Mouse (Mus musculus) right cerebral cortex, postnatal 36 days (tissue): ENCODE results near the gene Gpr61.

Experiments
- DNase-seq, 2 experiments: peaks; one replicate each; pipeline ENCODE4 v3.0.0; 2022; ENCODE audit warnings: low spot score in 2 of 2, mixed read lengths in 1 of 2

The Gpr61 gene

GRCm38 (mm10) chr3:108131216-108131615, 23.5 kb downstream of the Gpr61 start:
- DNase-seq = no peak

DNA sequence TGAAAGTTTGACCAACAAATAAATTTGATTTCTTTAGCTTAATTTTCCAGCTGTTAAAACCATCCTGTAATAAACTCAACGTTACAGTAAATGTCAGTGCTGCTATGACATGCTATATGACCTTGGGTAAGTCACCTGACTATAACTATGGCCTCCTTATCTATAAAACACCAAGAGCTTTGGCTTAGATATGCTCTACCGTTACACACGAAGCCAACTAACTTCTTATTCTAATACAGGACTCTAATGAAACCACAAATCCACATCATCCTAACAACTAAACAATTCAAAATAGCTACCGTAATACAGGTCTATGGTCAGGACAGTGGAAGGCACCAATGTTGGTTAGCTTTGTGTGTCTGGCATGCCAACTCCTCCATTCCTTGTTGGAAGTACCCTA, 24.9 kb downstream of the Gpr61 start:
- no peak for DNase-seq

DNA sequence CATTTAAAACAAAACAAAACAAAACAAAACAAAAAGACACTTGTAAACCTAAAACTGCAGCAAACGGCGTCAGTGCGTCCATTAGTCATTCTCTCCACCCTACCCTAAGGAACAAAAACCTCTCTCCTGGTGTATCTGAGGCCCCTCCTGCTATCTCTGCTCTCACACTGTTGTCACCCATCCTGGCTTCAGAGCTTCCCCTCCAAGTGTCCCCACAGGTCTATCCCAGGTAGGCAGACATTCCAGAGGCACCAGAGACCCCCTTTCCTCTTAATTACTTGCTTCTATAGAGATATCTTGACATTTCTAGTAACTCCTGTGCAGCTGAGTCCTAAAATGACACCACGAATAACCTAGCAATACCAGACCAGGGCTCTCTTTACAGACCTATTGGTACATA, 25.3 kb downstream of the Gpr61 start:
- no peak for DNase-seq

GRCm38 (mm10) chr3:108128520-108128919, 26.2 kb downstream of the Gpr61 start:
- DNase-seq = no peak

DNA sequence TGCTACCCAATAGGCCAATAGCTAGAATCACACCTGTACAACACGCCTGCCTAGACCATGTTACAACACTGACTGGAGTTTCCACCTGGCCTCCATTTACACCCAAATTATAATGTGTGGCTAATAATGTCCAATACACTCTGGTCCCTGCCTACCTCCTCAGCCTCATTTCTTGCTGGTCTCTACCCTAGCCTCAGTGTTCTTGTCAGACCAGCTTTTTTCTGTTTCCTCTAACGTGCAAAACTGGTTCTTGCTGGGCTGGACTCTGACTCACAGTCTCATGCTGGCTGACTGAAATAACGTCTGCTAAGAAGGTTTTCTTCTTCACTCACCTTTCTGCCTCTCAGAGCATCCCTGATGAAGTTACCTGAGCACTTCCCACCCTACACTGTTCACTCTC, 28.4 kb downstream of the Gpr61 start:
- no peak for DNase-seq

DNA sequence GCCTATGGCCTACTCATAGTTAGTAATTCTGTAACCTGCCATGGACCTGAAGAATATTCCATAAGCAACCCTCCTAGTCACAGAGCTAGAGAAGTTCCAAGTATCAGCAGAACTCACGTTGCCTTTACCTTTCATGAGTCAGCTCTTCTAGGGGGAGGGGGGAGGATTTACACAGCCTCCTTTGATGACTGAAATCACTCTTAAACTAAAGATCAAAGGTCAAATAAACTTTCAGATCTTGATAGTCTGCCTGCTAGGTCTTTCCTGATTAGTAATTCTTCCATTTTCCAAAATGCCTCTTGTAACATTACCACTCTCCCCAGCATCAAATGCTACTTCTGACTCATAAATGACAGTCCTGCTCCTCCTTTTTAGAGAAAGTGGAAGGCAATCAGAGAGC, 30.6 kb downstream of the Gpr61 start:
- DNase-seq = no peak

GRCm38 (mm10) chr3:108123242-108123641, 31.4 kb downstream of the Gpr61 start:
- no peak for DNase-seq

GRCm38 (mm10) chr3:108121101-108121500, 33.6 kb downstream of the Gpr61 start:
- no peak for DNase-seq

DNA sequence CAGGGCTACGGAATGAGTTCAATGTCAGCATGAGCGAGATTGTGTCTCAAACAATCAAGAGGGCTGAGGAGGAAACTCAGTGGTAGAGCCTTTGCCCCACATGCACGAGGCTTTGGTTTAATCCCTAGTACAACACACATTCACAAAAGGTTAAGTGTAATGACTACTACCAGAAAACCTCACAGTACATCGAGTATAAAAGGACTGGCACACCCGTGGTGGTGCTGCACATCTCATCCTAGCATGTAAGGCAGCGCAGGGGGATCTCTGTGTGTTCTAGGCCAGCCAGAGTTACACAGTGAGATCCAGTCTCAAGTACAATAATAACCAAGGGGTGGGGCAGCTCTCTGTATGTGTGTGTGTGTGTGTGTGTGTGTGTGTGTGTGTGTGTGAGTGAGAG, 37.2 kb downstream of the Gpr61 start:
- no peak for DNase-seq

DNA sequence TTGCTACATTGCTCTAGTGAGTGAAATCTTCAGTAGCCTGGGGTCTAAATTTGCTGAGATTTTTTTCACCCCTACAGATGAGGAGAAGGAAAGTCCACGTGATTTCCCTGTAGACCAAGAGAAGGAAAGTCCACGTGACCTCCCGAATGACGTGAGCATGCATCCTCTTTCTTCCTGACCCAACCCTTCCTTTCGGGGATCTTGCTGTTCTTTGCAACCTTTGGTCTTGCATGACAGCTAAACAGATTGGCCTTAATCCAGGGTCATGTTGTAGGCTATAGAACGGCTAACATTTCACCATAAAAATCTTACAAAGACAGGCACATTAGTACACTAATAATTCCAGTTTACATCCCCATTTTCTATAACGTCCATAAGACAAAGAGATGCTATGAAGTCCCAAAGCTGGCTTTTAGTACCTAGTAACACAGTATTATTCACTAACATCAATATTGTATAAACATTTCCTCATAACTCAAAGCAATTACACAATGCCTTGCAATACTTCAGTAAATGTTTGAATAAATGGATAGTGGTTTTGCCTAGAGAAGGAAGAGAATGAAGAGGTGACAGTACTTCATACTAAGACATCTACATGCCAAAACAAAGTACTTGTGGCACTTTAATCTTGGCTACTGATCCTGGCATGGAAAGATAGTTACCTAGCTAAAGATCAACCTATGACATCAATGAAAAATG, 40.9 kb downstream of the Gpr61 start:
- no peak for DNase-seq

DNA sequence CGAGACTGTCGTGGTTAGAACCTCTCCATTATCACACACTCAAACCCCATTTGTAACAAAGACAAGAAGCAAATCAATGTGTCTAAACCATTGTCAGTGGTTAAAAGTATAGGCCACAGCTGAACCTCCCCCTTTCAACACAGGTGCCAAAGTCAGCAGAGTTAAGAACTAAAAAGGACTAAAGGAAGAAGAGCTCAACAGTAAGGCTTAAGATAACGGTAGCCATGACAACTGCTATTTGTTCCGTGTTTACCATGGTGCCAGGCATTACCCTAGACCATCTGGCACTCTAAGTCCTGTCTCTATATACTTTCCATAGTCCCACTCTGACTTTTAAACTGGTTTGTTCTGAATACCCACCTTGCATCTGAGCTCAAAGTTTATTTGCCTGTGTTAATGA, 42.0 kb downstream of the Gpr61 start:
- DNase-seq = no peak

DNA sequence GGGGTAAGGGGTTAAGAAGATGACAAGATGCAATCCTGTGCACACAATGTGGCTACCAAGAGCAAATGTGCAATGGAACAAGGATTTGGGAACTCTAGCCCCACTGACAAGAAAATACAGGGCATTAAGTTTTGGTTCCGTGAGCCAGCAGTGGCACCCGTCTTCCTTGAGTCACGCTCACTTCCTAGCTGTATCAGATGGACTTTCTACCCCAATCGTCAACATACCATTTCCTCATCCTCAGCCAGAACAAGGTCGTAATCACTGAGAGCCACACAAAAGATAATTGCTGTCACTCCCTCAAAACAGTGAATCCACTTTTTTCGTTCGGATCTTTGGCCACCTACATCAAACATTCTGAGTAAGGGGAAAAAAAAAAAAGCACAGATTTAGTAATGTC, 42.4 kb downstream of the Gpr61 start:
- no peak for DNase-seq

- DNase-seq = no peak
These were observed 43.4 kb downstream of the Gpr61 start for GRCm38 (mm10) chr3:108111320-108111719.

DNA sequence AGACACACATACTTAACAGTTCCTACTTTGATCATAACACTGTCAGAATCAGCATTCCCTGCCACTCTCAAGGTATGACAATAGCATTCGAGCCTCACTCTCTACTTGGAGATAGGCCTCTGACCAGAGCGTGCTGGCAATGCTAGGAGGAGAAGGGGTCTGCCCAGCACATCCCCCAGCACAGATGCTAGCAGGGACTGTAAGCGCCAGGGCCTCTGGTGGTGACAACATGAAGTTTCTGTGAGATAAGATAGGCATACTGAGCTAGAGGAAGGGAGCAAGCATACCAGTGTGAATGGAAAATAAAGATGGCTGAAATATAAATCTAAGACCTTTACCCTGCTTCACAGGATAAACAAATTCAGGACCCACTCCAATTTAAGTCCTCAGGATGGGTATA, 49.4 kb downstream of the Gpr61 start:
- DNase-seq = no peak

- DNase-seq = no peak
These were observed 52.6 kb downstream of the Gpr61 start for GRCm38 (mm10) chr3:108102075-108102474.

DNA sequence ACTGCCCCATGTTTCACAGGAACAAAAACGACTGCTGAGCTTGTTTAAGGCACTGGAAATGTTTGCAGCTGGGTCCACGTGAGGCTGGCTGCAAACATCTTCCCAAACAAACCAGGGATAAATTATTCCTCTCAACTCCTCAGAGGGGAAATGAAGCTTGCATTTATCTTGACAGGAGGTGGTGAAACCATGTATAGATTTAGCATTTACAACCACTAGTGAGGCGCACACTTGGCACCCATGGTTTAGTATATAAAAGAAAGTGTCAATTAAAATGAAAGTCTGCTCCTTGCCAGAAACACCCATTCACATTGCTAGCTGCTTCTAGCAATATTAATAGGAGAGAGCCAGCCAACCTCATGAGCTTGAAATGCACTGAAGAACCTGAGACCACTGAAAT, 53.1 kb downstream of the Gpr61 start:
- no peak for DNase-seq
